Mouse (Mus musculus) spleen, adult 2 months (tissue): ENCODE data around the gene Cerk.

Experiments
- CTCF ChIP-seq: fragments of 200-500 bp; IDR thresholded peaks from 2 replicates; pipeline ENCODE4 v1.5.1; 2011; ENCODE audit warnings: mild to moderate bottlenecking, inconsistent platforms; ENCODE audit not compliant: insufficient read depth, insufficient read length, insufficient replicate concordance; ENCODE audit errors: extremely low read depth
- POLR2A ChIP-seq: fragments of 200-500 bp; IDR thresholded peaks from 2 replicates; pipeline ENCODE4 v1.6.1; 2011; ENCODE audit warnings: low read depth, low read length, inconsistent platforms

DNA sequence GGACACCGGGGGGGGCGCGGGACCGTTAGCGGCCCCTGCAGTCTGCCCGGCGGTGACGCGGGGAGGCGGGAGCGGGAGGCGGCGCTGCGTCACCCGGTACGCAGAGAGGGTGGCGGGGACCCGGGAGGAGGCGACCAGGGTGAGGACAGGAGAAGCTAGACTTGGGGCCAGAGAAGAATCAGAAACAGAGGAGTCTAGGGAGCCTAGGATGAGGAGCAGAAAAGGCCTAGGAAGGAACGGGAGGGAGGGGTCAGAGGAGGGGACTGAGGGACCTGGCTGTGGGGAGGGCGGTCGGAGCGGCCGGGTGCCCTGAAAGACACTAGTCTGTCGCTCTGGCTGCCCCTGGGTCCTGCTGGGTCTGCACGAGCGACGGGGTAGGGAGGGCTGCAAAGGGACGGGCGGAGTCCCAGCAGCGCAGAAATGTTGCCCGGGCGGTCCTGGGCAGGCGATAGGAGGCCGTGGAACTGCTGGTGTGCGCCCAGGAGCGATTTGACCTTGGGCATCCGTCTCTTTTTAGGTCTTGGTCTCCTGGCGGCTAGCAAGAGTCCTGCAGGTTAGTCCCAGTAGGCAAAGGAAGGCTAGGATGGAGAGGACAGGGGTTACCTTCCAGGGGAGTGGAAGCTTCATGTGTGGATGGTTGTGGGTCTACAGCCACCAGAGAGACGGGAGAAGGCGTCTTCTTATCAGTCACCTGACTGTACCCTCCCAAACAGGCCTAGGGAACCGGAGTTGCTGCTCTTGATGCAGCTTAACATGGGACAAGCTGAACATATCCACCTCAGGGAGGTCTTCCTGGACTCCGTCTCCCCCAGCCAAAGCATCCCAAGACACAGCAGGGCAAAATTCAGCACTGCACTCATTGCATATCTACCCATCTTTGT is at the start of gene Cerk:
- peak; percentile 29; the same call in 1 of the 2 replicates for TF ChIP-seq CTCF
- TF ChIP-seq POLR2A = peak; percentile 29; the same call in 1 of the 2 replicates
